Mouse (Mus musculus) hindbrain, embryonic 16.5 days (tissue): ENCODE results near the gene Gramd4. TPM values are rescaled to one million over a fixed set of nuclear protein-coding genes. Genes with fewer than 3 reads are reported as not detected.

ENCODE experiments used
- ATAC-seq: fragments of 200-750 bp; cut with Nextera tagmentation; 2 replicates; pipeline ENCODE4 v1.8.0; 2017; ENCODE audit warnings: moderate TSS enrichment, moderate library complexity
- H3K27ac ChIP-seq: fragments of 300-500 bp; sonication (generic); 2 replicates; pipeline ENCODE4 v1.5.1; 2014; ENCODE audit warnings: low read depth, mild to moderate bottlenecking, control low read depth, low read length, moderate library complexity
- H3K27me3 ChIP-seq: fragments of 300-500 bp; sonication (generic); replicated peaks from 2 replicates; pipeline ENCODE4 v1.6.1; 2014; ENCODE audit warnings: low read length; ENCODE audit not compliant: control insufficient read depth, insufficient read depth
- H3K36me3 ChIP-seq: fragments of 300-500 bp; sonication (generic); 2 replicates; pipeline ENCODE4 v1.6.1; 2014; ENCODE audit warnings: mild to moderate bottlenecking, low read length, moderate library complexity, mixed read lengths; ENCODE audit not compliant: control insufficient read depth, insufficient read depth
- H3K4me1 ChIP-seq: fragments of 300-500 bp; sonication (generic); 2 replicates; pipeline ENCODE4 v1.6.1; 2014; ENCODE audit warnings: low read depth, low read length; ENCODE audit not compliant: control insufficient read depth, insufficient read depth
- H3K4me2 ChIP-seq: fragments of 300-500 bp; sonication (generic); 2 replicates; pipeline ENCODE4 v1.6.1; 2014; ENCODE audit warnings: mild to moderate bottlenecking, low read length, control low read depth, moderate library complexity
- H3K4me3 ChIP-seq: fragments of 300-500 bp; sonication (generic); 2 replicates; pipeline ENCODE4 v1.5.1; 2014; ENCODE audit warnings: mild to moderate bottlenecking, low read length, control low read depth, moderate library complexity
- H3K9ac ChIP-seq: fragments of 300-500 bp; sonication (generic); 2 replicates; pipeline ENCODE4 v1.6.1; 2014; ENCODE audit warnings: low read depth, mild to moderate bottlenecking, control low read depth, low read length, moderate library complexity
- H3K9me3 ChIP-seq: fragments of 300-500 bp; sonication (generic); 2 replicates; pipeline ENCODE4 v1.6.1; 2014; ENCODE audit warnings: mild to moderate bottlenecking, low read length, moderate library complexity; ENCODE audit not compliant: control insufficient read depth
- WGBS: fragments of 180-500 bp; shearing (Covaris S2); extraction: QIAGEN DNeasy Blood & Tissue Kit; methylation state at CpG from one replicate; pipeline ENCODE4 v1.1.7; 2014; 5-methylcytosine and 5-hydroxymethylcytosine counted together
- polyA plus RNA-seq: library from polyadenylated mRNA; unstranded; fragments of >200 nt; fragmentation: Nextera tagmentation; extraction: Ambion mirVana; gene quantifications from 2 replicates; pipeline ENCODE4 v1.2.1, GENCODE M21; 2015

Gene Gramd4
- polyA plus RNA-seq, 1 experiment from 2014 or later: 18.4 TPM

GRCm38 (mm10) chr15:86181941-86182439 is 124.5 kb downstream of the Gramd4 start:
- no peaks in the 10 kb centered on the region for H3K27me3 ChIP-seq
- no peak overlapping the region; the same call in 1 of the 2 replicates for H3K9ac ChIP-seq
- ATAC-seq: no peak
- H3K4me2 ChIP-seq: no peak overlapping the region
- H3K4me3 ChIP-seq: no peak overlapping the region
- H3K27ac ChIP-seq: 0 out of 2 replicates have a peak overlapping the region, but pooled peaks have one; percentile 31
- H3K36me3 ChIP-seq: no peaks in the 10 kb centered on the region
- WGBS: 38% methylated on average over 11 of the region's 11 CpGs
- no peaks in the 10 kb centered on the region for H3K9me3 ChIP-seq
- peaks cover 27% of the 10 kb centered on the region for H3K4me1 ChIP-seq

- Histone ChIP-seq H3K36me3 (no peaks in the 10 kb centered on the region), H3K27ac (0 out of 2 replicates have a peak overlapping the region, but pooled peaks have one; percentile 31), H3K4me1 (peaks cover 27% of the 10 kb centered on the region), H3K4me3 (no peak overlapping the region), H3K9ac (no peak overlapping the region), H3K27me3 (no peaks in the 10 kb centered on the region), H3K9me3 (no peaks in the 10 kb centered on the region), H3K4me2 (no peak overlapping the region)
- 46% methylated on average over 13 of the region's 13 CpGs for WGBS
- ATAC-seq: no peak
Measured at GRCm38 (mm10) chr15:86182646-86183045, 125.2 kb downstream of the Gramd4 start.

GRCm38 (mm10) chr15:86183484-86183883 is 126.0 kb downstream of the Gramd4 start:
- no peaks in the 10 kb centered on the region for H3K36me3 ChIP-seq
- ATAC-seq: no peak
- peak overlapping the region; percentile 92 for H3K4me2 ChIP-seq
- H3K9me3 ChIP-seq: no peaks in the 10 kb centered on the region
- H3K27ac ChIP-seq: no peak overlapping the region
- H3K4me1 ChIP-seq: peaks cover 30% of the 10 kb centered on the region
- H3K4me3 ChIP-seq: no peak overlapping the region
- H3K9ac ChIP-seq: no peak overlapping the region
- WGBS: 92% methylated on average over 8 of the region's 8 CpGs
- H3K27me3 ChIP-seq: no peaks in the 10 kb centered on the region

- no peak for ATAC-seq
- Histone ChIP-seq H3K9ac (peak overlapping the region; percentile 97; the same call in 1 of the 2 replicates), H3K4me3 (peak overlapping the region; percentile 95), H3K27me3 (no peaks in the 10 kb centered on the region), H3K4me2 (peak overlapping the region; percentile 92), H3K36me3 (no peaks in the 10 kb centered on the region), H3K4me1 (peaks cover 35% of the 10 kb centered on the region), H3K9me3 (no peaks in the 10 kb centered on the region), H3K27ac (0 out of 2 replicates have a peak overlapping the region, but pooled peaks have one; percentile 5)
- WGBS: 69% methylated on average over 5 of the region's 5 CpGs
Measured at GRCm38 (mm10) chr15:86184071-86184470, 126.6 kb downstream of the Gramd4 start.

- H3K9ac ChIP-seq: peak overlapping the region; percentile 97
- peaks cover 38% of the 10 kb centered on the region for H3K4me1 ChIP-seq
- under 1% methylated on average over 53 of the region's 70 CpGs for WGBS
Measured at GRCm38 (mm10) chr15:86184851-86185688, 127.6 kb downstream of the Gramd4 start.

GRCm38 (mm10) chr15:86185689-86186569 is 128.4 kb downstream of the Gramd4 start, which contains the start of gene Cerk:
Gene Cerk (minus strand): TSS chr15:86186141.
- ATAC-seq: peak; percentile 77
- Histone ChIP-seq H3K4me2 (peak within 1 kb of the TSS; percentile 92), H3K9me3 (no peaks in the 10 kb centered on the region), H3K4me3 (peak within 1 kb of the TSS; percentile 95), H3K4me1 (peaks cover 38% of the 10 kb centered on the region), H3K27me3 (no peaks in the 10 kb centered on the region), H3K9ac (peak within 1 kb of the TSS; percentile 97), H3K36me3 (no peaks in the 10 kb centered on the region), H3K27ac (peak within 1 kb of the TSS; percentile 93)
- WGBS: 3% methylated on average over 43 of the region's 43 CpGs

More at GRCm38 (mm10) chr15:86184851-86185688, 127.6 kb downstream of the Gramd4 start:
- peak; percentile 63 for ATAC-seq
- H3K27me3 ChIP-seq: no peaks in the 10 kb centered on the region
- H3K27ac ChIP-seq: peak overlapping the region; percentile 93
- H3K4me2 ChIP-seq: peak overlapping the region; percentile 92
- peak overlapping the region; percentile 95 for H3K4me3 ChIP-seq
- no peaks in the 10 kb centered on the region for H3K36me3 ChIP-seq
- H3K9me3 ChIP-seq: no peaks in the 10 kb centered on the region

GRCm38 (mm10) chr15:86186686-86187085 is 129.2 kb downstream of the Gramd4 start:
- no peaks in the 10 kb centered on the region for H3K36me3 ChIP-seq
- no peak overlapping the region for H3K4me3 ChIP-seq
- peak overlapping the region; percentile 92 for H3K4me2 ChIP-seq
- no peak overlapping the region for H3K27ac ChIP-seq
- ATAC-seq: no peak
- peaks cover 37% of the 10 kb centered on the region for H3K4me1 ChIP-seq
- no peaks in the 10 kb centered on the region for H3K27me3 ChIP-seq
- no peak overlapping the region for H3K9ac ChIP-seq
- WGBS: 53% methylated on average over 3 of the region's 3 CpGs
- no peaks in the 10 kb centered on the region for H3K9me3 ChIP-seq
